Mouse (Mus musculus): ENCODE data around the gene Prkcg.
"Not testable (repeated sequence)": the region's sequence is repeated elsewhere in the genome, so short reads cannot be mapped to it uniquely, and the experiment has no call there.

The Prkcg gene

GRCm38 (mm10) chr7:3288976-3289970 is at the start of gene Prkcg, which contains the start of gene Myadm:
Gene Prkcg, plus strand, starts transcription at chr7:3289179.
Gene Myadm, plus strand, starts transcription at chr7:3289080.
- DNase-seq (ENCODE audit: low spot score), result peak; percentile 89

- DNase-seq (ENCODE audit: low spot score), result no peak
These were observed 49.8 kb upstream of the Prkcg start for GRCm38 (mm10) chr7:3239193-3239592.

GRCm38 (mm10) chr7:3260701-3261100 is 28.3 kb upstream of the Prkcg start:
- DNase-seq (ENCODE audit: low spot score), result no peak

- no peak for DNase-seq (ENCODE audit: low spot score)
These were observed 27.5 kb upstream of the Prkcg start for GRCm38 (mm10) chr7:3261446-3261845.

- DNase-seq (ENCODE audit: low spot score), result no peak
These were observed 26.2 kb upstream of the Prkcg start for GRCm38 (mm10) chr7:3262789-3263188.

- no peak for DNase-seq (ENCODE audit: low spot score)
These were observed 24.5 kb upstream of the Prkcg start for GRCm38 (mm10) chr7:3264390-3265022.

GRCm38 (mm10) chr7:3265311-3265710 is 23.7 kb upstream of the Prkcg start:
- DNase-seq (ENCODE audit: low spot score), result no peak

- DNase-seq (ENCODE audit: low spot score), result no peak
These were observed 21.7 kb upstream of the Prkcg start for GRCm38 (mm10) chr7:3267261-3267660.

GRCm38 (mm10) chr7:3267888-3268287 is 21.1 kb upstream of the Prkcg start:
- no peak for DNase-seq (ENCODE audit: low spot score)

- DNase-seq (ENCODE audit: low spot score), result no peak
These were observed 20.7 kb upstream of the Prkcg start for GRCm38 (mm10) chr7:3268291-3268690.

GRCm38 (mm10) chr7:3272206-3272605 is 16.8 kb upstream of the Prkcg start:
- DNase-seq (ENCODE audit: low spot score), result no peak

- peak; percentile 61 for DNase-seq (ENCODE audit: low spot score)
These were observed 13.4 kb upstream of the Prkcg start for GRCm38 (mm10) chr7:3275455-3276170.

- not testable (repeated sequence) for DNase-seq (ENCODE audit: low spot score)
These were observed 12.2 kb upstream of the Prkcg start for GRCm38 (mm10) chr7:3276781-3277180.

- no peak for DNase-seq (ENCODE audit: low spot score)
These were observed 8.8 kb upstream of the Prkcg start for GRCm38 (mm10) chr7:3280080-3280653.

GRCm38 (mm10) chr7:3280654-3281153 is 8.3 kb upstream of the Prkcg start:
- DNase-seq (ENCODE audit: low spot score), result no peak

- DNase-seq (ENCODE audit: low spot score), result no peak
These were observed 7.2 kb upstream of the Prkcg start for GRCm38 (mm10) chr7:3281741-3282140.

GRCm38 (mm10) chr7:3283081-3283875 is 5.7 kb upstream of the Prkcg start:
- DNase-seq (ENCODE audit: low spot score), result no peak

- no peak for DNase-seq (ENCODE audit: low spot score)
These were observed 4.4 kb upstream of the Prkcg start for GRCm38 (mm10) chr7:3284604-3285003.

- no peak for DNase-seq (ENCODE audit: low spot score)
These were observed 2.9 kb upstream of the Prkcg start for GRCm38 (mm10) chr7:3286036-3286435.

- no peak for DNase-seq (ENCODE audit: low spot score)
These were observed 1.8 kb upstream of the Prkcg start for GRCm38 (mm10) chr7:3287186-3287585.

Measured in lung, postnatal 25 days (tissue).